Mouse (Mus musculus) embryonic facial prominence, embryonic 15.5 days (tissue): ENCODE measurements at regions not wholly inside any gene's neighbourhood (a gene's known extent, or its start where the extent isn't known, plus 50 kb on each side); places are given as distances from the start of the nearest gene placed in this dataset.

Experiments used
- ATAC-seq: fragments of 200-750 bp; cut with Nextera tagmentation; 2 replicates; pipeline ENCODE4 v1.8.0; 2017; ENCODE audit warnings: low read depth, moderate TSS enrichment; ENCODE audit not compliant: insufficient number of reproducible peaks, low FRiP score, low TSS enrichment
- H3K27ac ChIP-seq: fragments of 300-500 bp; sonication (generic); replicated peaks from 2 replicates; pipeline ENCODE4 v1.5.1; 2015; ENCODE audit warnings: mild to moderate bottlenecking, inconsistent platforms
- H3K27me3 ChIP-seq: fragments of 300-500 bp; sonication (generic); 2 replicates; pipeline ENCODE4 v1.6.1; 2015; ENCODE audit warnings: inconsistent platforms
- H3K36me3 ChIP-seq: fragments of 300-500 bp; sonication (generic); 2 replicates; pipeline ENCODE4 v1.6.1; 2015; ENCODE audit warnings: mild to moderate bottlenecking, inconsistent platforms
- H3K4me1 ChIP-seq: fragments of 300-500 bp; sonication (generic); 2 replicates; pipeline ENCODE4 v1.6.1; 2015; ENCODE audit warnings: inconsistent platforms
- H3K4me2 ChIP-seq: fragments of 300-500 bp; sonication (generic); replicated peaks from 2 replicates; pipeline ENCODE4 v1.6.1; 2015; ENCODE audit warnings: mild to moderate bottlenecking, inconsistent platforms
- H3K4me3 ChIP-seq: fragments of 300-500 bp; sonication (generic); replicated peaks from 2 replicates; pipeline ENCODE4 v1.5.1; 2015; ENCODE audit warnings: mild to moderate bottlenecking, inconsistent platforms
- H3K9ac ChIP-seq: fragments of 300-500 bp; sonication (generic); 2 replicates; pipeline ENCODE4 v1.6.1; 2015; ENCODE audit warnings: inconsistent platforms
- H3K9me3 ChIP-seq: fragments of 300-500 bp; sonication (generic); replicated peaks from 2 replicates; pipeline ENCODE4 v1.6.1; 2016; ENCODE audit warnings: inconsistent platforms
- WGBS: fragments of 180-500 bp; shearing (Covaris S2); methylation state at CpG from one replicate; pipeline ENCODE4 v1.1.7; 2015; 5-methylcytosine and 5-hydroxymethylcytosine counted together

DNA sequence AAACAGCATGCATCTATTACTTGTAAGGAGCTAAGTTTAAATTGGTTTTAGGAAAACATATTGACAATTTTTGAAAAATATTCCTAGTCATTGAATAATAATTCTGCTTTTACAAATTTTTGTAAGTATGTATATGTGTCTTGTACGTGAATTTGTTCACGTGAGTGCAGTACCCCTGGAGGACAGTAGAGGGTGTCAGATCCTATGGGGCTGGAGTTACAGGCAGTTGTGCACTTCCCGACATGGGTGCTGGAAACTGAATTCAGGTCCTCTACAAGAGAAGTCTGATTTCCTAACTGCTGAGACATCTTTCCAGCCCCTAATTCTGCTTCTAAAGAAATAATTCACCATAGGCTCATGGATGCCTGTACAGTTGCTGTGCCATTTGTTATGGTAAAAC, 75.7 kb upstream of the Ifngr1 start:
- ATAC-seq, result no peak
- H3K36me3 ChIP-seq, result no peaks in the 10 kb centered on the region
- 95% methylated on average over 3 of the region's 3 CpGs for WGBS
- no peaks in the 10 kb centered on the region for H3K27me3 ChIP-seq
- no peaks in the 10 kb centered on the region for H3K4me1 ChIP-seq
- no peak overlapping the region for H3K4me3 ChIP-seq
- H3K27ac ChIP-seq, result no peak overlapping the region
- no peak overlapping the region for H3K9ac ChIP-seq
- no peak overlapping the region for H3K4me2 ChIP-seq
- no peaks in the 10 kb centered on the region for H3K9me3 ChIP-seq

DNA sequence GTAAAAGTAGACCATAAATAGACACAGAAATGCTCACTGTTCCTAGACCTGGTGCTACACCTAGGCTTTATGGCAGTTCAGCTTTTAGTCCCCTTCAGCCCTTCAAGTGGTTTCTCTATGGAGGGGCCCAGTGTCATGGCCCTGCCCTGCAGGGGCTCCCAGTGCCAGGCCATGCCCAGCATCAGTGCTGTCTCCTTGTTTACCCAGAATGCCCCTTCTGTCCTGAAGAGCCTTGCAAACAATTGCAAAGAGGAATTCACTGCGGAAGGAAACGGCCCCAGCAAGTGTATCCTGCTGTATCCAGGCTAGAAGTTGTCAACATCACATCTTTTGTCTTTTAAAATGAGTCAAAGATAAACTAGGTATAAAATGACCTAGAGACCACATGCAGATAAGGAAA, 74.7 kb upstream of the Ifngr1 start:
- H3K36me3 ChIP-seq, result no peaks in the 10 kb centered on the region
- H3K4me1 ChIP-seq, result no peaks in the 10 kb centered on the region
- no peaks in the 10 kb centered on the region for H3K27me3 ChIP-seq
- no peak overlapping the region for H3K9ac ChIP-seq
- no peaks in the 10 kb centered on the region for H3K9me3 ChIP-seq
- H3K27ac ChIP-seq, result no peak overlapping the region
- H3K4me3 ChIP-seq, result no peak overlapping the region
- no peak overlapping the region for H3K4me2 ChIP-seq
- ATAC-seq, result no peak
- 75% methylated on average over 2 of the region's 2 CpGs for WGBS

DNA sequence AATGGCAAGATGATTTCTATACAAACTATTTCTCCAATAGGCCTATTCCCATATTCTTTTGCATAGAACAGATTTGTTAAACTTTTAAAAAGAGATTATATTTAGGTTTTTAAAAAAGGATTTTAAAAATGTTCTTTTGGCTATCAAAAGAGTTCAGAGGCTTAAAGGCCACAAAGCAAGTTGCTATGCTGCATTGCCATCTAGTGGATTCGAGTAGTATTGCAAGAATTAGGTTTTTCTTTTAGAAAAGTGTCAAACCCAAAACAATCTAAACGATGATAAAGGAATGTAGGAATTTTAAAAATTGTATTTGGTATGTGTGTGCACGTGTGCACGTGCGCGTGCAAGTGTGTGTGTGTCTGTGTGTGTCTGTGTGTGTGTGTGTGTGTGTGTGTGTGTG, 73.0 kb upstream of the Ifngr1 start:
- ATAC-seq, result no peak
- H3K27ac ChIP-seq, result no peak overlapping the region
- H3K4me1 ChIP-seq, result no peaks in the 10 kb centered on the region
- H3K9me3 ChIP-seq, result no peaks in the 10 kb centered on the region
- no peaks in the 10 kb centered on the region for H3K36me3 ChIP-seq
- 11% methylated on average over 6 of the region's 6 CpGs for WGBS
- no peak overlapping the region for H3K4me3 ChIP-seq
- no peak overlapping the region for H3K4me2 ChIP-seq
- no peaks in the 10 kb centered on the region for H3K27me3 ChIP-seq
- H3K9ac ChIP-seq, result no peak overlapping the region

DNA sequence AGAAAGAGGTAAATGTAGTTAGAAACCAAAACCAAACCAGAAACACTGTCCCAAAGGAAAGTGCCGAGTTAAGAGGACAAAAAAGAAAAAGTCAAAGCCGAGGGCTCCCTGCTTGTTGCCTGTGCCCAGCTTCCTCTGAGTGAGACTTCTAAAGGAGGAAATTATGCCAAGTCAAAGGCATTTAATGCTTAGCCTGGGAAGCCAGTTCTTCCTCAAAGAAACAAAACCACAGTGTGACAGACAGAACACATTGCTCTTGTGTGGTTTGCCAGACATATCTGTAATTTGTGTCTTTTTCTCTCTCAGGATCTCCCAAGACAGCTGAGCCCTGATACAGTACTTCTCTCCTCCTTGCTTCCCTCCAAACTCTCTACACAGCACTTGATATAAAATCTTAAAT, 69.6 kb upstream of the Ifngr1 start:
- Histone ChIP-seq H3K4me1 (no peaks in the 10 kb centered on the region), H3K9ac (no peak overlapping the region), H3K27me3 (no peaks in the 10 kb centered on the region), H3K9me3 (no peaks in the 10 kb centered on the region), H3K4me3 (no peak overlapping the region), H3K4me2 (no peak overlapping the region), H3K36me3 (no peaks in the 10 kb centered on the region), H3K27ac (no peak overlapping the region)
- WGBS, result 31% methylated on average over 2 of the region's 2 CpGs
- ATAC-seq, result no peak

GRCm38 (mm10) chr10:19525939-19526338, 65.8 kb upstream of the Ifngr1 start:
- Histone ChIP-seq H3K4me2 (no peak overlapping the region), H3K27me3 (no peaks in the 10 kb centered on the region), H3K4me3 (no peak overlapping the region), H3K36me3 (no peaks in the 10 kb centered on the region), H3K4me1 (no peaks in the 10 kb centered on the region), H3K9me3 (no peaks in the 10 kb centered on the region), H3K9ac (no peak overlapping the region), H3K27ac (no peak overlapping the region)
- ATAC-seq, result no peak

GRCm38 (mm10) chr10:19526353-19526752, 65.4 kb upstream of the Ifngr1 start:
- H3K9me3 ChIP-seq, result no peaks in the 10 kb centered on the region
- no peak for ATAC-seq
- WGBS, result 18% methylated on average over 1 of the region's 1 CpGs
- no peak overlapping the region for H3K4me2 ChIP-seq
- H3K9ac ChIP-seq, result no peak overlapping the region
- no peak overlapping the region for H3K27ac ChIP-seq
- no peaks in the 10 kb centered on the region for H3K4me1 ChIP-seq
- no peaks in the 10 kb centered on the region for H3K27me3 ChIP-seq
- H3K4me3 ChIP-seq, result no peak overlapping the region
- no peaks in the 10 kb centered on the region for H3K36me3 ChIP-seq

GRCm38 (mm10) chr10:19529655-19530054, 62.1 kb upstream of the Ifngr1 start:
- no peaks in the 10 kb centered on the region for H3K36me3 ChIP-seq

GRCm38 (mm10) chr10:19530056-19530455, 61.7 kb upstream of the Ifngr1 start:
- no peak overlapping the region for H3K27ac ChIP-seq
- H3K4me2 ChIP-seq, result no peak overlapping the region
- H3K9ac ChIP-seq, result no peak overlapping the region
- H3K4me1 ChIP-seq, result no peaks in the 10 kb centered on the region
- H3K9me3 ChIP-seq, result no peaks in the 10 kb centered on the region
- 92% methylated on average over 6 of the region's 6 CpGs for WGBS
- H3K27me3 ChIP-seq, result no peaks in the 10 kb centered on the region
- no peak for ATAC-seq
- no peak overlapping the region for H3K4me3 ChIP-seq
- H3K36me3 ChIP-seq, result no peaks in the 10 kb centered on the region

More at GRCm38 (mm10) chr10:19529655-19530054, 62.1 kb upstream of the Ifngr1 start:
- Histone ChIP-seq H3K9me3 (no peaks in the 10 kb centered on the region), H3K9ac (no peak overlapping the region), H3K4me1 (no peaks in the 10 kb centered on the region), H3K4me3 (no peak overlapping the region), H3K4me2 (no peak overlapping the region), H3K27me3 (no peaks in the 10 kb centered on the region), H3K27ac (no peak overlapping the region)
- 90% methylated on average over 5 of the region's 5 CpGs for WGBS
- no peak for ATAC-seq

DNA sequence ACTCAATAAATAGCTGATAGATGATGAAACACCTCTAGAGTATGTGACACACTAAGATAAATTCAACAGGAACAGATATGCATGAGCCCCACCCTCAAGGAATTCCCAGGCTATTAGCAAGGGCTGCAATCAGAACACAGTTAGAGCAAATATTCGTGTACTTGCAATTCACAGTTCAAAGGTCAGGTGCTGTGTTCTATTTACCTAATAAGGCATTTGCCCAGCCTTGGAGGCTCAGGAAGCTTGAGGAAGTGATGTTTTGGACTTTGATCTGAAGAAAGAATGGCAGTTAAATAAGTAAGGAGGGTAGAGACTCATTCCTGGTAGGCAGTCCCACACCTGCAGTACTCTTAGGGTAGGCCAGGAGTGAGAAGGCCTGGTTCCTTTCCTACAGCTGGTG, 60.3 kb upstream of the Ifngr1 start:
- no peak overlapping the region for H3K4me2 ChIP-seq
- no peaks in the 10 kb centered on the region for H3K4me1 ChIP-seq
- no peak for ATAC-seq
- 20% methylated on average over 1 of the region's 1 CpGs for WGBS
- H3K9me3 ChIP-seq, result no peaks in the 10 kb centered on the region
- H3K9ac ChIP-seq, result no peak overlapping the region
- no peaks in the 10 kb centered on the region for H3K36me3 ChIP-seq
- no peak overlapping the region for H3K4me3 ChIP-seq
- no peaks in the 10 kb centered on the region for H3K27me3 ChIP-seq
- no peak overlapping the region for H3K27ac ChIP-seq

- Histone ChIP-seq H3K4me1 (no peaks in the 10 kb centered on the region), H3K36me3 (no peaks in the 10 kb centered on the region), H3K27ac (no peak overlapping the region), H3K4me3 (no peak overlapping the region), H3K4me2 (no peak overlapping the region), H3K9me3 (no peaks in the 10 kb centered on the region), H3K9ac (no peak overlapping the region), H3K27me3 (no peaks in the 10 kb centered on the region)
- no peak for ATAC-seq
- WGBS, result 83% methylated on average over 3 of the region's 3 CpGs
Observed at GRCm38 (mm10) chr10:19532790-19533189, 59.0 kb upstream of the Ifngr1 start.

DNA sequence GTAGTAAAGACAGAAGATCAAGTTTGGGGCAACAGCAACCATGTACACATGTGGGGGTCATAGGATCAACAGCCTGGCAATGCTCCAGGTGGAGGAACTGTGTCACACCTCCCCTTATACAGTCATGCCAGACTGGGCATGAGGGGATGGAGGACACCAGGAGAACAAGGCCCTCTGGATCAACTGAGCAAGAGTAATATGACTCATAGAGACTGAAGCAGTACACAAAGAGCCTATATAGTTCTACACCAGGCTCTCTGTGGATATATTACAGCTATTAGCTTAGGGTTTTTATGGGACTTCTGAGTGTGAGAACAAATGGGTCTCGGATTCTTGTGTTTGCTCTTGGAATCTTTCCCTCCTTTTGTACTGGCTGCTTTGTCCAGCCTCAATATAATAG, 57.9 kb upstream of the Ifngr1 start:
- no peak for ATAC-seq
- H3K27me3 ChIP-seq, result no peaks in the 10 kb centered on the region
- no peaks in the 10 kb centered on the region for H3K4me1 ChIP-seq
- H3K4me3 ChIP-seq, result no peak overlapping the region
- no peak overlapping the region for H3K4me2 ChIP-seq
- WGBS, result 89% methylated on average over 1 of the region's 1 CpGs
- no peak overlapping the region for H3K27ac ChIP-seq
- no peaks in the 10 kb centered on the region for H3K9me3 ChIP-seq
- H3K36me3 ChIP-seq, result no peaks in the 10 kb centered on the region
- no peak overlapping the region for H3K9ac ChIP-seq
